Mouse (Mus musculus) embryonic fibroblast, embryonic 13.5 days (primary cell): Measurements from ENCODE around the gene Tom1l2. TPM values are rescaled to one million over a fixed set of nuclear protein-coding genes. Genes with fewer than 3 reads are reported as not detected.

Source experiments
- H3K27ac ChIP-seq: 2 replicates; pipeline ENCODE4 v1.5.1; 2012; ENCODE audit warnings: low read length, control low read depth, inconsistent platforms; ENCODE audit not compliant: insufficient read depth
- H3K4me1 ChIP-seq: 2 replicates; pipeline ENCODE4 v1.6.1; 2011; ENCODE audit warnings: low read length; ENCODE audit not compliant: control insufficient read depth, insufficient read depth
- H3K4me3 ChIP-seq: 2 replicates; pipeline ENCODE4 v1.5.1; 2011; ENCODE audit warnings: mild to moderate bottlenecking, control low read depth, low read length; ENCODE audit not compliant: insufficient read depth
- CTCF ChIP-seq: IDR thresholded peaks from 2 replicates; pipeline ENCODE4 v1.5.1; 2011; ENCODE audit warnings: mild to moderate bottlenecking, control low read depth, low read length, moderate library complexity, borderline replicate concordance; ENCODE audit not compliant: insufficient read depth
- POLR2A ChIP-seq: IDR thresholded peaks from 2 replicates; pipeline ENCODE4 v1.6.1; 2011; ENCODE audit warnings: low read depth, mild to moderate bottlenecking, control low read depth, low read length, moderate library complexity
- polyA plus RNA-seq: library from polyadenylated mRNA; stranded (reverse); fragments of >200 nt; gene quantifications from 2 replicates; pipeline ENCODE4 v1.2.4, GENCODE M21; 2011; ENCODE audit warnings: low read depth; ENCODE audit not compliant: missing spikeins, insufficient read length

The Tom1l2 gene
- polyA plus RNA-seq, 1 experiment, result 36.2 TPM

- TF ChIP-seq POLR2A (no peak), CTCF (no peak)
- Histone ChIP-seq H3K4me1 (no peaks in the 10 kb centered on the region), H3K4me3 (no peak overlapping the region), H3K27ac (no peak overlapping the region)
These were observed 124.2 kb downstream of the Tom1l2 start for GRCm38 (mm10) chr11:60228525-60228924.

- H3K4me3 ChIP-seq, result no peak overlapping the region
- TF ChIP-seq CTCF, result no peak
- TF ChIP-seq POLR2A, result no peak
- H3K27ac ChIP-seq, result no peak overlapping the region
- H3K4me1 ChIP-seq, result no peaks in the 10 kb centered on the region
These were observed 126.8 kb downstream of the Tom1l2 start for GRCm38 (mm10) chr11:60225874-60226273.

GRCm38 (mm10) chr11:60224676-60225075 is 128.0 kb downstream of the Tom1l2 start:
- TF ChIP-seq POLR2A (no peak), CTCF (no peak)
- H3K4me3 ChIP-seq, result no peak overlapping the region
- H3K27ac ChIP-seq, result no peak overlapping the region
- H3K4me1 ChIP-seq, result no peaks in the 10 kb centered on the region

- peaks cover 4% of the 10 kb centered on the region; the same call in 1 of the 2 replicates for H3K4me1 ChIP-seq
These were observed 130.1 kb downstream of the Tom1l2 start, which contains the start of gene Srebf1 for GRCm38 (mm10) chr11:60222469-60223236. Srebf1 (minus strand) TSS chr11:60222581.

GRCm38 (mm10) chr11:60222085-60222468 is 130.6 kb downstream of the Tom1l2 start:
- no peak for TF ChIP-seq POLR2A
- TF ChIP-seq CTCF, result no peak
- H3K27ac ChIP-seq, result no peak overlapping the region
- 0 out of 2 replicates have a peak overlapping the region, but pooled peaks have one; percentile 10 for H3K4me3 ChIP-seq
- H3K4me1 ChIP-seq, result peaks cover 4% of the 10 kb centered on the region; the same call in 1 of the 2 replicates

More at GRCm38 (mm10) chr11:60222469-60223236, 130.1 kb downstream of the Tom1l2 start, which contains the start of gene Srebf1:
- Histone ChIP-seq H3K4me3 (peak within 1 kb of the TSS; percentile 10; the same call in 1 of the 2 replicates), H3K27ac (peak within 1 kb of the TSS; percentile 0; the same call in 1 of the 2 replicates)
- 0 out of 2 replicates have a peak, but pooled peaks have one; percentile 9 for TF ChIP-seq CTCF
- peak; percentile 64 for TF ChIP-seq POLR2A

GRCm38 (mm10) chr11:60221425-60221824 is 131.3 kb downstream of the Tom1l2 start:
- TF ChIP-seq POLR2A, result no peak
- no peak for TF ChIP-seq CTCF
- H3K4me1 ChIP-seq, result peaks cover 4% of the 10 kb centered on the region; the same call in 1 of the 2 replicates
- no peak overlapping the region for H3K27ac ChIP-seq
- H3K4me3 ChIP-seq, result no peak overlapping the region

GRCm38 (mm10) chr11:60220291-60220804 is 132.4 kb downstream of the Tom1l2 start:
- Histone ChIP-seq H3K4me1 (peaks cover 4% of the 10 kb centered on the region; the same call in 1 of the 2 replicates), H3K27ac (peak overlapping the region; percentile 96), H3K4me3 (peak overlapping the region; percentile 97)
- TF ChIP-seq CTCF (no peak), POLR2A (peak; percentile 69)

- Histone ChIP-seq H3K4me3 (peak overlapping the region; percentile 97), H3K27ac (peak overlapping the region; percentile 96), H3K4me1 (peaks cover 4% of the 10 kb centered on the region; the same call in 1 of the 2 replicates)
- TF ChIP-seq CTCF, result no peak
- TF ChIP-seq POLR2A, result no peak
These were observed 133.1 kb downstream of the Tom1l2 start for GRCm38 (mm10) chr11:60219609-60220008.

GRCm38 (mm10) chr11:60217467-60217866 is 135.2 kb downstream of the Tom1l2 start:
- TF ChIP-seq CTCF (no peak), POLR2A (no peak)
- Histone ChIP-seq H3K27ac (no peak overlapping the region), H3K4me3 (no peak overlapping the region), H3K4me1 (peaks cover 4% of the 10 kb centered on the region; the same call in 1 of the 2 replicates)

GRCm38 (mm10) chr11:60216671-60217070 is 136.0 kb downstream of the Tom1l2 start:
- Histone ChIP-seq H3K4me1 (peaks cover 7% of the 10 kb centered on the region), H3K4me3 (no peak overlapping the region), H3K27ac (no peak overlapping the region)
- TF ChIP-seq CTCF, result no peak
- no peak for TF ChIP-seq POLR2A
